Mouse (Mus musculus) lung, adult 18-20 months (tissue): ENCODE measurements around the gene Gm21822.
"Not testable (repeated sequence)": the region's sequence is repeated elsewhere in the genome, so short reads cannot be mapped to it uniquely, and the experiment has no call there.

Source experiments
- DNase-seq, 2 experiments: peaks; one replicate each; pipeline ENCODE4 v3.0.0; 2022; ENCODE audit warnings: mixed read lengths in 2 of 2

Gm21822 gene

GRCm38 (mm10) chrY:18654182-18654581 lies at the start of gene Gm21822:
Gene Gm21822 (plus strand): TSS chrY:18654482.
- not testable (repeated sequence) for DNase-seq
